Mouse (Mus musculus) ES-Bruce4 (cell line): ENCODE measurements around the gene E130114P18Rik. TPM values are rescaled to one million over a fixed set of nuclear protein-coding genes. Genes with fewer than 3 reads are reported as not detected.

Experiments used
- H3K27ac ChIP-seq: 2 replicates; pipeline ENCODE4 v1.5.1; 2012; ENCODE audit warnings: low read length, inconsistent platforms; ENCODE audit not compliant: insufficient read depth
- H3K27me3 ChIP-seq: 2 replicates; pipeline ENCODE4 v1.6.1; 2012; ENCODE audit warnings: mild to moderate bottlenecking, low read length, inconsistent platforms; ENCODE audit not compliant: control insufficient read depth, poor library complexity, insufficient read depth, severe bottlenecking
- H3K36me3 ChIP-seq: 2 replicates; pipeline ENCODE4 v1.6.1; 2012; ENCODE audit warnings: inconsistent platforms, mild to moderate bottlenecking, low read length, moderate library complexity; ENCODE audit not compliant: control insufficient read depth, poor library complexity, insufficient read depth, severe bottlenecking
- H3K4me1 ChIP-seq: one replicate; pipeline ENCODE4 v1.8.1; 2011; ENCODE audit warnings: low read length; ENCODE audit not compliant: control insufficient read depth, insufficient read depth
- H3K4me3 ChIP-seq: 2 replicates; pipeline ENCODE4 v1.5.1; 2011; ENCODE audit warnings: low read depth, mild to moderate bottlenecking, low read length
- H3K9ac ChIP-seq: 2 replicates; pipeline ENCODE4 v1.6.1; 2012; ENCODE audit warnings: low read depth, mild to moderate bottlenecking, inconsistent platforms; ENCODE audit not compliant: poor library complexity, severe bottlenecking
- H3K9me3 ChIP-seq: replicated peaks from 2 replicates; pipeline ENCODE4 v1.6.1; 2012; ENCODE audit warnings: mild to moderate bottlenecking, low read length, inconsistent platforms; ENCODE audit not compliant: control insufficient read depth, poor library complexity, insufficient read depth, severe bottlenecking
- CTCF ChIP-seq: IDR thresholded peaks from one replicate; pipeline ENCODE4 v1.8.1; 2011; ENCODE audit warnings: low read depth, low read length
- EP300 ChIP-seq: IDR thresholded peaks from 2 replicates; pipeline ENCODE4 v1.6.1; 2011; ENCODE audit warnings: low read depth, low read length; ENCODE audit not compliant: insufficient read depth
- POLR2A ChIP-seq: IDR thresholded peaks from one replicate; pipeline ENCODE4 v1.8.1; 2011; ENCODE audit warnings: low read length; ENCODE audit not compliant: insufficient read depth
- polyA plus RNA-seq: library from polyadenylated mRNA; stranded (reverse); fragments of >200 nt; gene quantifications from 2 replicates; pipeline ENCODE4 v1.2.4, GENCODE M21; 2011; ENCODE audit warnings: low read depth; ENCODE audit not compliant: missing spikeins, insufficient read depth, insufficient read length

Gene E130114P18Rik
- polyA plus RNA-seq, 1 experiment, result not detected

GRCm38 (mm10) chr4:97821556-97822251 is 43.8 kb upstream of the E130114P18Rik start:
- Histone ChIP-seq H3K9me3 (no peaks in the 10 kb centered on the region), H3K27ac (no peak overlapping the region), H3K27me3 (no peaks in the 10 kb centered on the region), H3K36me3 (no peaks in the 10 kb centered on the region), H3K4me1 (no peaks in the 10 kb centered on the region), H3K4me3 (no peak overlapping the region), H3K9ac (no peak overlapping the region)
- TF ChIP-seq CTCF (no peak), EP300 (no peak), POLR2A (no peak)

GRCm38 (mm10) chr4:97820474-97821259 is 42.8 kb upstream of the E130114P18Rik start:
- Histone ChIP-seq H3K9ac (no peak overlapping the region), H3K9me3 (no peaks in the 10 kb centered on the region), H3K27ac (no peak overlapping the region), H3K27me3 (no peaks in the 10 kb centered on the region), H3K4me1 (no peaks in the 10 kb centered on the region), H3K36me3 (no peaks in the 10 kb centered on the region), H3K4me3 (no peak overlapping the region)
- no peak for TF ChIP-seq EP300
- no peak for TF ChIP-seq POLR2A
- no peak for TF ChIP-seq CTCF

GRCm38 (mm10) chr4:97819101-97819500 is 41.2 kb upstream of the E130114P18Rik start:
- Histone ChIP-seq H3K9me3 (no peaks in the 10 kb centered on the region), H3K27ac (no peak overlapping the region), H3K4me3 (no peak overlapping the region), H3K36me3 (no peaks in the 10 kb centered on the region), H3K27me3 (no peaks in the 10 kb centered on the region), H3K4me1 (no peaks in the 10 kb centered on the region), H3K9ac (no peak overlapping the region)
- TF ChIP-seq POLR2A (no peak), CTCF (no peak), EP300 (no peak)

- Histone ChIP-seq H3K27ac (no peak overlapping the region), H3K4me3 (no peak overlapping the region), H3K9me3 (no peaks in the 10 kb centered on the region), H3K36me3 (no peaks in the 10 kb centered on the region), H3K4me1 (no peaks in the 10 kb centered on the region), H3K9ac (no peak overlapping the region), H3K27me3 (no peaks in the 10 kb centered on the region)
- TF ChIP-seq POLR2A (no peak), EP300 (no peak), CTCF (no peak)
Measured at GRCm38 (mm10) chr4:97818498-97818897, 40.6 kb upstream of the E130114P18Rik start.

- no peaks in the 10 kb centered on the region for H3K9me3 ChIP-seq
- H3K27me3 ChIP-seq, result no peaks in the 10 kb centered on the region
- TF ChIP-seq CTCF (no peak), POLR2A (no peak), EP300 (no peak)
- H3K4me1 ChIP-seq, result no peaks in the 10 kb centered on the region
- H3K36me3 ChIP-seq, result no peaks in the 10 kb centered on the region
- no peak overlapping the region for H3K27ac ChIP-seq
- no peak overlapping the region for H3K4me3 ChIP-seq
- H3K9ac ChIP-seq, result no peak overlapping the region
Measured at GRCm38 (mm10) chr4:97817741-97818140, 39.9 kb upstream of the E130114P18Rik start.

- TF ChIP-seq CTCF (no peak), POLR2A (no peak), EP300 (no peak)
- Histone ChIP-seq H3K27ac (no peak overlapping the region), H3K4me3 (no peak overlapping the region), H3K36me3 (no peaks in the 10 kb centered on the region), H3K27me3 (no peaks in the 10 kb centered on the region), H3K9me3 (no peaks in the 10 kb centered on the region), H3K4me1 (no peaks in the 10 kb centered on the region), H3K9ac (no peak overlapping the region)
Measured at GRCm38 (mm10) chr4:97816753-97817152, 38.9 kb upstream of the E130114P18Rik start.
